Mouse (Mus musculus) kidney, adult 2 months (tissue): Measurements from ENCODE around the gene St13.

Experiments
- CTCF ChIP-seq: fragments of 200-500 bp; conservative IDR thresholded peaks from 2 replicates; pipeline ENCODE4 v1.5.1; 2011; ENCODE audit warnings: low read depth, mild to moderate bottlenecking, control low read depth, low read length, moderate library complexity, mixed read lengths; ENCODE audit not compliant: insufficient read depth, insufficient read length
- POLR2A ChIP-seq: fragments of 200-500 bp; IDR thresholded peaks from one replicate; pipeline ENCODE4 v1.6.1; 2011; ENCODE audit warnings: low read depth, low read length, control low read depth

GRCm38 (mm10) chr15:81355146-81355761, 44.6 kb downstream of the St13 start:
- TF ChIP-seq CTCF (peak; percentile 36; the same call in 1 of the 2 replicates), POLR2A (no peak)
